Mouse (Mus musculus) limb, embryonic 14.5 days (tissue): ENCODE results near the gene Cldn10. TPM values are rescaled to one million over a fixed set of nuclear protein-coding genes. Genes with fewer than 3 reads are reported as not detected.

Experiments
- ATAC-seq: fragments of 200-750 bp; cut with Nextera tagmentation; 2 replicates; pipeline ENCODE4 v1.8.0; 2017; ENCODE audit warnings: low read depth, moderate number of reproducible peaks, moderate TSS enrichment; ENCODE audit not compliant: low FRiP score
- DNase-seq: peaks from one replicate; pipeline ENCODE4 v3.0.0-alpha.2; 2015; ENCODE audit warnings: low spot score
- H3K27ac ChIP-seq: fragments of 300-500 bp; sonication (generic); replicated peaks from 2 replicates; pipeline ENCODE4 v1.5.1; 2014; ENCODE audit warnings: low read depth, mild to moderate bottlenecking, low read length, moderate library complexity, mixed read lengths
- H3K27me3 ChIP-seq: fragments of 300-500 bp; sonication (generic); 2 replicates; pipeline ENCODE4 v1.6.1; 2014; ENCODE audit warnings: low read length, mixed read lengths; ENCODE audit not compliant: control insufficient read depth, insufficient read depth
- H3K36me3 ChIP-seq: fragments of 300-500 bp; sonication (generic); 2 replicates; pipeline ENCODE4 v1.6.1; 2014; ENCODE audit warnings: mild to moderate bottlenecking, low read length, moderate library complexity, mixed read lengths; ENCODE audit not compliant: control insufficient read depth, insufficient read depth
- H3K4me1 ChIP-seq: fragments of 300-500 bp; sonication (generic); 2 replicates; pipeline ENCODE4 v1.6.1; 2014; ENCODE audit warnings: antibody characterized with exemption, low read length, mixed read lengths; ENCODE audit not compliant: control insufficient read depth, insufficient read depth
- H3K4me2 ChIP-seq: fragments of 300-500 bp; sonication (generic); replicated peaks from 2 replicates; pipeline ENCODE4 v1.6.1; 2014; ENCODE audit warnings: low read depth, mild to moderate bottlenecking, low read length, moderate library complexity; ENCODE audit not compliant: severe bottlenecking
- H3K4me3 ChIP-seq: fragments of 300-500 bp; sonication (generic); replicated peaks from 2 replicates; pipeline ENCODE4 v1.5.1; 2014; ENCODE audit warnings: low read length
- H3K9ac ChIP-seq: fragments of 300-500 bp; sonication (generic); 2 replicates; pipeline ENCODE4 v1.6.1; 2014; ENCODE audit warnings: mild to moderate bottlenecking, low read depth, low read length, moderate library complexity; ENCODE audit not compliant: severe bottlenecking
- H3K9me3 ChIP-seq: fragments of 300-500 bp; sonication (generic); 2 replicates; pipeline ENCODE4 v1.6.1; 2016; ENCODE audit warnings: low read length; ENCODE audit not compliant: control insufficient read depth
- POLR2A ChIP-seq: fragments of 200-500 bp; IDR thresholded peaks from 2 replicates; pipeline ENCODE4 v1.8.0; 2012; ENCODE audit warnings: inconsistent platforms, mild to moderate bottlenecking, moderate library complexity, borderline replicate concordance; ENCODE audit not compliant: insufficient read depth, insufficient read length; ENCODE audit errors: extremely low read depth
- WGBS: fragments of 180-500 bp; shearing (Covaris S2); extraction: QIAGEN DNeasy Blood & Tissue Kit; methylation state at CpG from one replicate; pipeline ENCODE4 v1.1.7; 2014; 5-methylcytosine and 5-hydroxymethylcytosine counted together
- polyA plus RNA-seq, 2 experiments: library from polyadenylated mRNA; depleted of rRNA in 1 of 2; stranded (reverse) in 1 of 2; unstranded in 1 of 2; fragments of >200 nt; fragmentation: Nextera tagmentation in 1 of 2; extraction: Ambion mirVana in 1 of 2; gene quantifications; 2 replicates each; pipeline versions ENCODE4 v1.2.1 to v1.2.3; 2012 to 2014

The Cldn10 gene
- polyA plus RNA-seq, 2 experiments, result 0.65 to 1.4 TPM

DNA sequence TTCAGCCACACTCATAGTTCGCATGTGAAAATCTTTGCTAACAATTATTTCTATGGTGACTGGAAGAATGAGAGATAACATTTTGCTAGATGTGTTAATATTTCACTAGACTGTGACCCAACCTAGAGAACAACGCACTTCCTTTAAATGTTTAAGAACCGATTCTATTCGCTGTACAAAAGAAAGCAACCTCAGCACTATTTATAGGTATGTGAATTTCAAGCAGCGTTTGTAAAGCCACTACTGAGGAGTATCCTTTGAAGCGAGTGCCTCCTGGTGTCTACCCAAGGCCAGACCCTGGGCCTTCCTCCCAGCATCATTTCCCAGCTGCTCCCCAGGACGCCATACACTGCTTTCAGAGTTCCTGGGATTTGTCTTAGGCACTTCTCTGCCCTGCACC, 132.9 kb downstream of the Cldn10 start:
- no peak overlapping the region for H3K9ac ChIP-seq
- H3K27ac ChIP-seq, result no peak overlapping the region
- H3K36me3 ChIP-seq, result peaks cover 17% of the 10 kb centered on the region
- H3K4me1 ChIP-seq, result peaks cover 16% of the 10 kb centered on the region
- no peak overlapping the region for H3K4me2 ChIP-seq
- ATAC-seq (no peak), DNase-seq (no peak)
- H3K27me3 ChIP-seq, result peaks cover 11% of the 10 kb centered on the region; the same call in 1 of the 2 replicates
- WGBS, result 65% methylated on average over 7 of the region's 7 CpGs
- no peak for TF ChIP-seq POLR2A
- H3K9me3 ChIP-seq, result no peaks in the 10 kb centered on the region
- H3K4me3 ChIP-seq, result no peak overlapping the region

DNA sequence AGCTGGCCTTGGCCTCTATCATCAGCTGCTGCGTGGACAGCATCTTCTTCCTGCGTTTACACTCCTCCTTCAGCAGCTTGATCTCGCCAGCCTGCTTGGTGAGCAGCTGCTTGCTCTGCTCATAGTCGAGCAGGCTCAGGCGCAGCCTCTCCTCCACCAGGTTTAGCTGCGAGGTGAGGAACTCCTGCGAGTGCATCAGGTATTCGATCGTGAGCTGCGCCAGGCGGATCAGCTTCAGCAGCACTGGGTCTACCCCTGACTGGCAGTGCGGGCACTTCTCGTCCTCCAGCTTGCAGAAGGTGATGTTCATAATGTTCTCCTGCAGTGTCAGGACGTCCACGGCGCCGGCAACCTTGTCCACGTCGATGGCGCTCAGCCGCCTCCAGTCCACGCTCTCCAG, 134.5 kb downstream of the Cldn10 start:
- TF ChIP-seq POLR2A, result no peak
- H3K27ac ChIP-seq, result no peak overlapping the region
- DNase-seq (no peak), ATAC-seq (no peak)
- peaks cover 21% of the 10 kb centered on the region for H3K4me1 ChIP-seq
- 23% methylated on average over 22 of the region's 22 CpGs for WGBS
- peak overlapping the region; percentile 83 for H3K4me2 ChIP-seq
- H3K9me3 ChIP-seq, result no peaks in the 10 kb centered on the region
- H3K9ac ChIP-seq, result peak overlapping the region; percentile 45
- H3K36me3 ChIP-seq, result peaks cover 7% of the 10 kb centered on the region; the same call in 1 of the 2 replicates
- H3K4me3 ChIP-seq, result peak overlapping the region; percentile 39
- H3K27me3 ChIP-seq, result peaks cover 11% of the 10 kb centered on the region; the same call in 1 of the 2 replicates

DNA sequence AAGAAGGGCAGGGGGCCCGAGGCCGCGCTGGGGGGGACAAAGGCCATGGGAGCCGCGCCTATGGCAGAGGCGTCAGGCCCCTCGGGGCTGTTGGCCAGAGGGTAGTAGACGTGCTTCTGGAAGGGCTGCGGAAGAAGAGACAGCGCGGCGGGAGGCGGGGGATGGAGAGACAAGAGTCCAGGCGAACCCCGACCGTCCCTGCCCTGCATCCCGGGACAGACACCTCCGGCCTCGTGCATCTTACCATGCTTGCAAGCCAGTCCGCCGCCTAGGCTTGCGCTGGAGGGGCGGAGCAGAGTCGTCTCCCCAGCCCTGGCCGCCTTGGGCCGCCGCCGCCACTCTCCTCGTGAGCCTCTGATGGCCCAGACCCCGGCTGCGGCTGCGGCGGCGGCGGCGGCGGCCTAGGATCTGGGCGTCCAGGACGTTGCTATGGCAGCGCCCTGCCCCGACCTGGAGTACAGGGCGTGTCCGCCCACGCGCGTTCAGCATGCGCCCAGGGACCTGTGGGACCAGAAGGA, 135.0 kb downstream of the Cldn10 start:
- Histone ChIP-seq H3K27ac (no peak overlapping the region), H3K9ac (peak overlapping the region; percentile 45), H3K27me3 (peaks cover 11% of the 10 kb centered on the region; the same call in 1 of the 2 replicates), H3K4me2 (peak overlapping the region; percentile 83), H3K4me3 (peak overlapping the region; percentile 39), H3K4me1 (peaks cover 21% of the 10 kb centered on the region), H3K36me3 (0 out of 2 replicates have a peak, but pooled peaks cover 7% of the 10 kb centered on the region), H3K9me3 (no peaks in the 10 kb centered on the region)
- no peak for TF ChIP-seq POLR2A
- WGBS, result 2% methylated on average over 37 of the region's 47 CpGs
- ATAC-seq, result no peak
- peak; percentile 14 for DNase-seq

Other genes with a start within 250 kb of the Cldn10 start
- gene Abcc4, start 81.7 kb upstream of the Cldn10 start, polyA plus RNA-seq (2012; rRNA removed), result 1.3 and 2.1 TPM in 2 replicates
- gene Abcc4, start 81.7 kb upstream of the Cldn10 start, polyA plus RNA-seq (2014; fragmentation: Nextera tagmentation; extraction: Ambion mirVana), result 2.1 and 2.2 TPM in 2 replicates
- 52.1 and 56.9 TPM in 2 replicates for gene Dzip1, start 137.6 kb downstream of the Cldn10 start, polyA plus RNA-seq (2012; rRNA removed)
- gene Dzip1, start 137.6 kb downstream of the Cldn10 start, polyA plus RNA-seq (2014; fragmentation: Nextera tagmentation; extraction: Ambion mirVana), result 26.0 and 34.1 TPM in 2 replicates
- gene Dnajc3, start 150.1 kb downstream of the Cldn10 start, polyA plus RNA-seq (2012; rRNA removed), result 18.7 and 22.8 TPM in 2 replicates
- 35.7 and 42.0 TPM in 2 replicates for gene Dnajc3, start 150.1 kb downstream of the Cldn10 start, polyA plus RNA-seq (2014; fragmentation: Nextera tagmentation; extraction: Ambion mirVana)